Mouse (Mus musculus) layer of hippocampus, adult 11-12 months (tissue): ENCODE measurements around the gene 6720489N17Rik.
A peak's percentile ranks its signal among the peaks of the same experiment; 100 is the strongest.
"Not testable (repeated sequence)": the region's sequence is repeated elsewhere in the genome, so short reads cannot be mapped to it uniquely, and the experiment has no call there.

Experiments
- DNase-seq: peaks from one replicate; pipeline ENCODE4 v3.0.0; 2022; ENCODE audit warnings: low spot score

6720489N17Rik gene

DNA sequence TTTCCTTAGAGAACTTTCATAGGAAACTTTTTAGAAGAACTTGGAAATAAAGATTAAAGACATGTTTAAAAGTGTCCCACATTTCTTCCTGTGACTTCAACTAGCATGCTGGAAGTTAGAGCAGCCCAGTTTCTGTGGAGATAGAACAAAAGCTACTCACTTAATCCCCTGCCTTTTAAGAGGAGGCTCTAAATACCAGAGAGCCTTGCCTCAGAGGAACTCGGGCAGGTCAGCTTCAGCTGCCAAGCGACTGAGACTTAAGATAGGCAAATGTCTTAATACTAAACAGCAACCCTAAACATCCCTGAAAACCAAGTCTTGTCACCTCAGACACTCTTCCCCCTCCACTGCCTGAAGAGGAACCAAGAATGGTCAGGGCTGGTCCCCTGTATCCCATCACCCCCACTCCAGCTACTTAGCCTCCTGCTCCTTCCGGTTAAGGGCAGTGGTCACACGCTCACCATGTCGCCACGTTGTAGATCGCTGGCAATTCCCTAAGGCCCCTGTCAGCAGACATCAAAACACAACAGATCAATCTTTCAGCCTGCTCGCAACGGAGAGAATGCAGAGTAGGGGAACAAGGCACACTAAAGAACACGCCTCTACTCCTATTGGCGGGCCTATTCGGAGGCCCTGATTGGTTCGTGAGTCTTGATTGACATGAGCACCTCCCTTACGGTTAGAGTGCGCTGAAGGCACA, at the start of gene 6720489N17Rik:
TSS of gene 6720489N17Rik (minus strand) at position 606 of the 700 bp plus-strand sequence.
- DNase-seq, result peak; percentile 83

DNA sequence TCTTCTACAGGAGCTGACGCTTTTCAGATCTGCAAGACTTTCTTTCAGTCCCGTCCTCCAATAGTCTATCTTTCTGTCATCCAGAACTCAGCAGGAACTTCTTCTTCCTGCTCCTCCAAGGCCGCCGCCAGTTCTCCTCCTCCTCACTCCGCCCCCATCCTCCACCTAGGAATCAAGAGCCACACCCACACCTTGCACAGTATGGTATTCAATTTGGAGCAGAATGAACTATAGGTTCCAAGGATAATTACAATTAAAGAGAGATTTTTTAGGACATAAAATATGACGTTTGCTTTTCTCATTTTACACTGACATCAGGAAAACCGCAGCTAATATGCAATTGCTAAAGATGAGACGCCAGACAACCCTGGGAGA, 29.4 kb upstream of the 6720489N17Rik start:
- no peak for DNase-seq

DNA sequence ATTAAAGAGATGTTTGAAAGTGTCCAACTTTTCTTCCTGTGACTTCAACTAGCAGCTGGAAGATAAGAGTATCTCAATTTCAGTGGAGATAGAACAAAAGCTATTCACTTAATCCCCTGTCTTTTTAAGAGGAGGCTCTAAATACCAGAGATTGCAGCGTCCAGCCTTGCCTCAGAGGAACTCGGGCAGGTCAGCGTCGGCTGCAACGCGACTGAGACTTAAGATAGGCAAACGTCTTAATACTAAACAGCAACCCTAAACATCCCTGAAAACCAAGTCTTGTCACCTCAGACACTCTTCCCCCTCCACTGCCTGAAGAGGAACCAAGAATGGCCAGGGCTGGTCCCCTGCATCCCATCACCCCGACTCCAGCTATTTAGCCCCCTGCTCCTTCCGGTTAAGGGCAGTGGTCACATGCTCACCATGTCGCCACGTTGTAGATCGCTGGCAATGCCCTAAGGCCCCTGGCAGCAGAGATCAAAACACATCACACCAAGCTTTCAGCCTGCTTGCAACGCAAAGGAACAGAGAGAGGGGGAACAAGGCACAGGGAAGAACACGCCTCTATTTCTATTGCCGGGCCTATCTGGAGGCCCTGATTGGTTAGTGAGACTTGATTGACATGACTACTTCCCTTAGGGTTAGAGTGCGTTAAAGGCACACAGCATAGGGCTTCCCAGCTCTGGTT, 28.8 kb upstream of the 6720489N17Rik start:
- peak; percentile 85 for DNase-seq

DNA sequence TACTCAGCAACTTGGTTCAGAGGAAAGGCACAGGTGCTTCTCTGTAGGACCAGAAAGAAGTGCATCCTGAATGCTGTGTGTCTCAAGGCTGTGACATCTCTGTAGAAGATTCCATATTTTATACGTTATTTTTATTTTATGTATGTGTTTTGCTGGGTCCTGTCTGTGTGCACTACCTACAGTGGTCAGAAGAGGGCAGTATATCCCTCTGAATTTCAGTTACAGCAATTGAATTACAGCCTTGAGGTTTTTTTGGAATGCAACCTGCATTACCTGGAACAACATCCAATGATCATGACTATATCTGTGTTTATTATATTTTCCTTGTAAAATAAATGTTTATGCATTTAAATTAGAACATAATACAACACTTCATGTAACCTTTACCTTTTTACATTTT, 3.1 kb upstream of the 6720489N17Rik start:
- peak; percentile 25 for DNase-seq

DNA sequence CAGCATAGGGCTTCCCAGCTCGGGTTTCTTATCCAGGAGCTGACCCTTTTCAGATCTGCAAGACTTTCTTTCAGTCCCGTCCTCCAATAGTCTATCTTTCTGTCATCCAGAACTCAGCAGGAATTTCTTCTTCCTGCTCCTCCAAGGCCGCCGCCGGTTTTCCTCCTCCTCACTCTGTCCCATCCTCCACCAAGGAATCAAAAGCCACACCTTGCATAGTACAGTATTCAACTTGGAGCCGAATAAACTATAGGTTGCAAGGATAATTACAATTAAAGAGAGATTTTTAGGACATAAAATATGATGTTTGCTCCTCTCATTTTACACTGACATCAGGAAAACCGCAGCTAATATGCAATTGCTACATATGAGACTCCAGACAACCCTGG, 289 bp upstream of the 6720489N17Rik start:
- DNase-seq, result not testable (repeated sequence)

DNA sequence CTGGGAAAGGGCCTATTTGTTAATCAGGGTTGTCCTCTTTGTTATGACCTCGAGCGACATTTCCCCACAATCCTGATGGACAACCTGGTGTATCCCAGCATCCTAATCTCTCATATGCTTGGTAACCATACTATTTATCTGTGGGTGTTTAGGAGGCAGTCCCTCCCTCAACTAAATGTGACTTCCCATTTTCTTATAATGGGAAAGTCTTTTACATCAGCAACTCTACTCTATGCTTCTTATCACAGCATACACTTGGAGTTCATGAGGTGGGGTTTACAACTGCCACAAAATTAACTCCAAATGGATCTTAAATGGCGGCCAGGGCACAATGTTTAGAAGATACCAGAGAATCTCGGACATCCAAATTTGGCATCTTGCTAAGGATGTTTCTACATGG, 6.5 kb downstream of the 6720489N17Rik start:
- not testable (repeated sequence) for DNase-seq

DNA sequence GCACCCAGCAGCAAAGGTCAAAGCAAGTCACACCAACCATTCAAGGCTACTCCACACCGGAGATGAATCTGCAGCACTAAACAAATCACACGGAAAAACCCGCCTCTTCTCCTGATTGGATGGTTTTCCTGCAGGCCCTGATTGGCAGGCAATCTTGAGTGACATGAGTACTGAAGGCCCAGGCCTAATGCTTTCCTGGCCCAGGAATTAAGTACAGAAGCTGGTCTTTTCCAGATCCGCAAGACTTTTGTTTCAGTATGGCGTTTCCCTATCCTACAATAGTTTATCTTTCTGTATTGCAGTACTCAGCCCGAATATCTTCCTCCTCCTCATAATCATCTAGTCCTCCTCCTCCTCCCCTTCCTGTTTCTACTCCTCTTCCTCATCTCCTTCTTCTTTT, 52.9 kb downstream of the 6720489N17Rik start, which contains the start of gene Zfp934:
TSS of gene Zfp934 (minus strand) at position 101 of the 400 bp plus-strand sequence.
- not testable (repeated sequence) for DNase-seq

DNA sequence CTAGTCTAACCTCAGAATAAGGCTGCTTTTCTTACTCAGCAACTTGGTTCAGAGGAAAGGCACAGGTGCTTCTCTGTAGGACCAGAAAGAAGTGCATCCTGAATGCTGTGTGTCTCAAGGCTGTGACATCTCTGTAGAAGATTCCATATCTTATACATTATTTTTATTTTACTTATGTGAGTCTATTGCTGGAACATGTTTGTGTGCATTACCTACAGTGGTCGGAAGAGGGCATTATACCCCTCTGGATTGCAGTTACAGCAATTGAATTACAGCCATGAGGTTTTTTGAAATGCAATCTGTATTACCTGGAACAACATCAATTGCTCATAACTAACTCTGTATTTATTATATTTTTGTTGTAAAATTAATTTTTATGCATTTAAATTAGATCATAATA, 62.3 kb downstream of the 6720489N17Rik start:
- DNase-seq, result peak; percentile 4

DNA sequence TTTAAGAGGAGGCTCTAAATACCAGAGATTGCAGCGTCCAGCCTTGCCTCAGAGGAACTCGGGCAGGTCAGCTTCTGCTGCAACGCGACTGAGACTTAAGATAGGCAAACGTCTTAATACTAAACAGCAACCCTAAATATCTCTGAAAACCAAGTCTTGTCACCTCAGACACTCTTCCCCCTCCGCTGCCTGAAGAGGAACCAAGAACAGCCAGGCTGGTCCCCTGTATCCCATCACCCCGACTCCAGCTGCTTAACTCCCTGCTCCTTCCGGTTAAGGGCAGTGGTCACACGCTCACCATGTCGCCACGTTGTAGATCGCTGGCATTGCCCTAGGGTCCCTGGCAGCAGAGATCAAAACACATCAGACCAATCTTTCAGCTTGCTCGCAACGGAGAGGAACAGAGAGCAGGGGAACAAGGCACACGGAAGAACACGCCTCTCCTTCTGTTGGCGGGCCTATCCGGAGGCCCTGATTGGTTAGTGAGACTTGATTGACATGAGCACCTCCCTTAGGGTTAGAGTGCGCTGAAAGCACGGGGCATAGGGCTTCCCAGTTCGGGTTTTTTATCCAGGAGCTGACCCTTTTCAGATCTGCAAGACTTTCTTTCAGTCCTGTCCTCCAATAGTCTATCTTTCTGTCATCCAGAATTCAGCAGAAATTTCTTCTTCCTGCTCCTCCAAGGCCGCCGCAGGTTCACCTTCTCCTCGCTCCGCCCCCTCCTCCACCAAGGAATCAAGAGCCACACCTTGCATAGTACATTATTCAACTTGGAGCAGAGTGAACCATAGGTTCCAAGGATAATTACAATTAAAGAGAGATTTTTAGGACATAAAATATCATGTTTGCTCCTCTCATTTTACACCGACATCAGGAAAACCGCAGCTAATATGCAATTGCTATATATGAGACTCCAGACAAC, 65.5 kb downstream of the 6720489N17Rik start, which contains the start of gene Zfp935:
TSS of gene Zfp935 (minus strand) at position 323 of the 922 bp plus-strand sequence.
- peak; percentile 77 for DNase-seq
